Mouse (Mus musculus) left cerebral cortex, postnatal 25 days (tissue): ENCODE data around the gene Mbnl2. TPM values are rescaled to one million over a fixed set of nuclear protein-coding genes. Genes with fewer than 3 reads are reported as not detected.

Experiments used
- DNase-seq, 2 experiments: peaks; one replicate each; pipeline ENCODE4 v3.0.0; 2022; ENCODE audit warnings: low spot score in 2 of 2, mixed read lengths in 1 of 2
- intact Hi-C: fragments of 180-260 bp; cut with DNase I; formaldehyde crosslinking; loops from one replicate; pipeline ENCODE4 v1.15.1; 2025
- total RNA-seq, 2 experiments: library from RNA; stranded (reverse); gene quantifications; 2 replicates each; pipeline ENCODE4 v1.2.3; 2021

Mbnl2 gene
- total RNA-seq, 2 experiments from 2014 or later = 244 to 245 TPM

GRCm38 (mm10) chr14:120441836-120442235, 166.4 kb downstream of the Mbnl2 start:
- DNase-seq = peak in 1 of 2 experiments; percentile 20
- intact Hi-C loops = loop anchor here (5.0 kb wide), 1 partner anchor 35 kb away; the partner anchor contains the start of gene Rap2a

DNA sequence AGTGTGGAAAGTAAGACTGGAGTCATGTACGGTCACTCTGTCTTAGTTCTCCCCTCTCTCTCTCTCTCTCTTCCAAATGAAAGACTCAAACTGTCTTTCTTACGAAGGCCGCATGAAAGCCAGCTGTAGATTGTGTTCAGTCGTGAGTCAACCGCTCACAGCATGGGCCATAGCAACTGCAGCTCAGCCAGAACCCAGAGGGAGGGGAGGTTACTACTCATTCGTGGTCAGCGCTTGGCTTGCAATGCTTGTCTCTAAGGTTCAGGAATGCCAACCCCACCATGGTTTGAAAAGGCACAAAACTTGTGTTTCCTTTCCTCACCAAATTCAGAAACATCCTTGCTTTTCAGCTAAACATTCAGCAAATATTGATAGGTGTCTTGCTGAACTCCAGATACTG, 178.8 kb downstream of the Mbnl2 start:
- intact Hi-C loops = no loop called here

GRCm38 (mm10) chr14:120463938-120464727, 188.7 kb downstream of the Mbnl2 start:
- intact Hi-C loops = no loop called here
- no peak for DNase-seq

More for the DNA sequence above, 178.8 kb downstream of the Mbnl2 start:
- DNase-seq = no peak

- intact Hi-C loops = loop anchor here (2.0 kb wide), 1 partner anchor 20 kb away; no protein-coding TSS in a partner anchor
- no peak for DNase-seq
Observed at GRCm38 (mm10) chr14:120466816-120467215, 191.3 kb downstream of the Mbnl2 start.

DNA sequence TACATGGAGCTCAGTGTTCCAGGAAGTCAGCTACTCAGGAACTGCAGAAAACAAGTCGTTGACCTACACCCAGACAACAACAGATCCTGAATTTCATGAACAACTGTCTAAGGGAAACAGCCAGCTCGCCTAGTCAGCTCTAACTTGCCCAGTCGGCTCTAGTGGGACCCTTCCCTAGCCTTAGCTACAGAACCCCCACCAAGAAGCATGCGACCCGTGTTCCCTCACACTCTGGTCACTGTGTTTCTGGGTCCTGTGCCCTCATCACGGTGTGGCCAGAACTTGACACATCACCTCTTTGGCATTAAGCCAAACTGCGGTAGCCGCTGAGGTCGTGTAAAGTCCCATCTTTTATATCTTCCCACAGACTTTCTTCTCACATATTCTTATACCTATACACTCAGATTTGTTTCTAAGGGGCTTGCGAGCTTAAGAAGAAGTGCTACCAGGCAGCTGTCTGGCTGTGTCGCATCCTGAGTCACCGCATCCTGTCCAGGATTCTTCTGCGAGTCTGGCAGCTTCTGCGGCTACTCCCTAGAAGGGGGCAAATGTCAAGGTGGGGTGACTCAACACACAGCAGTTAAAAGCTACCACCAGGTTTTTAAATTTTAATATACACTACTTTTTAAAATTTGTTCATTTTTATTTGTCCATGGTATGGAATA, 193.8 kb downstream of the Mbnl2 start:
- DNase-seq = no peak
- intact Hi-C loops = no loop called here

DNA sequence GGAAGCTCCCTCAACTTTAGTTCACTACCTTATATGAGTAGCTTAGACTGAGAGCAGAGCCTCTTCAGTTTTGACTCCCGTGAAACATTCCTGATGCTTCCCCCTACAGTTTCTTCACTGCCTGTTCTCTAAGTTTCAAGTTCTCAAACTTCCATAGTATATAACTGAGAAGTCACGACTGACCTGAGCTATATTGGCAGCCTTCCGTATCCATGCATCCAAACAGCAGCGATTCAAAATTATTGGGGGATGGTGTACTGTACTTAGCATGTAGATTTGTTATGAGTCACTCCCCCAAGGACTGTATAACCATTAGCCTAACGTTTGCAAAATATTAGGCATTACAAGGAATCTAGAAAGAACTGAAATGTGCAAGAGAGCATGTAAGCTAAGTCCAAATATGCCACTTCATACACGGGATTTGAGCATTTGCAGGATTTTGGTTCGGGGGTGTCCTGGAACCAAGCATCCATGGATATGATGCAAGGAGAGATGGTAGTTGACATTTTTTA, 200.8 kb downstream of the Mbnl2 start:
- intact Hi-C loops = loop anchor here (5.0 kb wide), 7 partner anchors 34 to 399 kb away; partner anchors contain the start of gene Mbnl2

DNA sequence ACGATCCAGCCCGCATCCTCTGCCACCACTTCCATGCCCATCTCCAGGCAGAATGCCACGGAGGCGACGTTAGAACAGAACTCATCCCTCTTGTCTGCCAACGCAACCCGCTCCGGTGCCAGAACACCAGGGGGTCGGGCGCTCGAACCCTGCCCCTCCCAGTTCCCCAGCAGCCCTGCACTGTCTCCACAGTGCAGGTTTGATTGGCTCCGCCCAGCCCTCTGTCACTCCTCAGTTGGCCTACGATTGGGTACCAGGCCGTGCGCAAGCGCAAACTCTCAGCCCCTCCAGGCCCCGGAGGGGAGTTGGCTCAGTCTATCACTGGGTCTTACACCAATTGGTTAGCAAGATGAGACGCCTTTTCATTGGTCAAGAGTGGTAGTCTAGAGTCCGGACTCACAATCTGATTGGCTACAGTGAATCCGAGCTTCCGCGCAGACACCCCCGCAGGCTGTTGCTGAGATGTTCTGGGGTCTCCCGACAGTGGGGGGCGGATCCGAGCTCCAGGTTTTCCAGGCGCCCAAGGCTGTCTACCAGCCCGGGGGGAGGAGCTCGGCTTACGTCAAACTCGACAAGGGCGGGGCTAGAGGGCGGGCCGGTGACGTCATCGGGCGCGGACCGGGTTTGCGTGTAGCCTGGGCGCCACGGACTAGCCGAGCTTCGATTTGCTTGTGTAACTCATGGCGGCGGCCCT, 202.0 kb downstream of the Mbnl2 start:
- peak; percentile 98 to 99 for DNase-seq
- intact Hi-C loops = loop anchor here (1.0 to 5.0 kb wide), 8 partner anchors 35 to 400 kb away; partner anchors contain the start of gene Mbnl2

More for the DNA sequence above, 200.8 kb downstream of the Mbnl2 start:
- no peak for DNase-seq

DNA sequence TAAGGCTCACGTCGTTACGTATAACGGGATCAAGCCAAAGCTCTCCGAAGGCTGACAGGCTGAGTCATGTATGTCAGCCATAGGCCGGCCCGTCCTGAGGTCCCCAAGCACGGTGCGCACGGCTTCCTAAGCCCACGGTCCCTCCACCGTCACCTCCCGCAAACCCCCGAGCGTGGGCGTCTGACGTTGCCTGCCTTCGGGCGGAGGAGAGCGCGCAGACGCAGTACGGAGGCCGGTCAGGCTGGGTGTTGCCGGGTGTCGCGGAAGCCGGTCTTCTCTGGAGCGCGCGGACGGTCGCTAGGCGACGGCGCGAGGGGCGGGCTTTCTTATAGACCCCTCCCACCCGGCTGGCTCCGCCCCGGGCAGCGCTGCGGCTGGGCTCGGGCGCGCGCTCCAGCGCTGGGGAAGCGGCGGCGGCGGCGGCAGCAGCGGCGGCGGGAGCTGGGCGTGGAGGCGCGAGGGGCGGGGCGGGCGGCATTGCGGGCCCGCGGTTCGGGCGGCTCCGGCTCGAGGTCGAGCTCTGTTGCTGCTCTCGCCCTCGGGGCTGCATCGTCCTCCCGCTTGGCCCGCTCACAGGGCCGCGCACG, 202.6 kb downstream of the Mbnl2 start, which contains the start of gene Rap2a:
Gene Rap2a, plus strand, starts transcription at position 463 of the 587 bp plus-strand sequence.
- intact Hi-C loops = loop anchor here (1.0 to 5.0 kb wide), 9 partner anchors 36 to 401 kb away; partner anchors contain the start of gene Mbnl2
- DNase-seq = peak; percentile 98

DNA sequence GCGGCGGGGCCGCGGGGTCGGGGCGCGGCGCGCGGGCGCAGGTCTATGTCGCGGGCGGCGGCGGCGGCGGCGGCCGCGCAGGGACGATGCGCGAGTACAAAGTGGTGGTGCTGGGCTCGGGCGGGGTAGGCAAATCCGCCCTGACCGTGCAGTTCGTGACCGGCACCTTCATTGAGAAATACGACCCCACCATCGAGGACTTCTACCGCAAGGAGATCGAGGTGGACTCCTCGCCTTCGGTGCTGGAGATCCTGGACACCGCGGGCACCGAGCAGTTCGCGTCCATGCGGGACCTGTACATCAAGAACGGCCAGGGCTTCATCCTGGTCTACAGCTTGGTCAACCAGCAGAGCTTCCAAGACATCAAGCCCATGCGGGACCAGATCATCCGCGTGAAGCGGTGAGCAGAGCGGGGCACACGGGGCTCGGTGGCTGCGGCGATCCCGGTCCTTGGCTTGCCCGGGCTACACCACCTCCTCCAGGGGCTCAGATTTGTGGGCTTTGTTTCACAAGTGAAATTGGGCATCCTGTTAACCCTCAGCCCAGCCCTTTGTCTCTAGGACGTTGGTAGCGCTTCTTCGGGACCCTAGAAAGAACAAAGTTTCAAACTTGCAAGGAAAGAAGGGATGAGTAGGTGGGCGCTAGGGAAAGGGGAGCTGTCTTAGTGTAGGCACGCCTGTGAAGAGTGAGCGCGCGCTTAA, 203.3 kb downstream of the Mbnl2 start:
- no peak for DNase-seq
- intact Hi-C loops = loop anchor here (2.0 to 5.0 kb wide), 8 partner anchors 36 to 401 kb away; partner anchors contain the start of gene Mbnl2

GRCm38 (mm10) chr14:120480341-120480900, 205.0 kb downstream of the Mbnl2 start:
- intact Hi-C loops = no loop called here

GRCm38 (mm10) chr14:120480927-120481326, 205.5 kb downstream of the Mbnl2 start:
- DNase-seq = no peak
- intact Hi-C loops = no loop called here

More at GRCm38 (mm10) chr14:120480341-120480900, 205.0 kb downstream of the Mbnl2 start:
- DNase-seq = no peak

Other genes starting within 250 kb of the Mbnl2 start
- under 1 TPM in 1 of 2 experiments, not detected in 1; 0.16 TPM for gene Oxgr1, start 233.2 kb upstream of the Mbnl2 start, total RNA-seq
- gene Rap2a, start 202.8 kb downstream of the Mbnl2 start, total RNA-seq = 100 to 1,000 TPM in 1 of 2 experiments, 10 to 100 TPM in 1; 90.0 to 106 TPM